Mouse (Mus musculus): ENCODE measurements at regions not wholly inside any gene's neighbourhood (a gene's known extent, or its start where the extent isn't known, plus 50 kb on each side); places are given as distances from the start of the nearest gene placed in this dataset.

DNA sequence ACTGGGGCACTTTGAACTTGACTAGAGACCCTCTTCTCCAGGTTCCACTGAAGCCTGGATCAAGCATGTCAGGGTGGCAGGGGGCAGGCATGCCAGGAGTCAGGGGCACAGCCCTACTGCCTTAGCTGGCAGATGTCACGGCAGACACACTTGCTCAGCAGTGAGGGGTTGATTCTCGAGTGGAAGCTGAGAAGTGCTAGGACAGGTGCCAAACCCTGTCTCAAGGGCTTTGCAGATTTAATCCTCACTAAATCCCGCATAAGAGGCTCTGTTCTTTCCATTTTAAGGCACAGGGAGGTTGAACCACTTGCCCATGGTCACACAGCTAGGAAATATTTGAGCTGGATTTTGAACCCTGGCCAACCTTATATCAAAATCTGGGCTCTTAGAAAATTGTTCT lies 223.5 kb upstream of the Mvb12b start:
- DNase-seq (ENCODE audit: low spot score): no peak

DNA sequence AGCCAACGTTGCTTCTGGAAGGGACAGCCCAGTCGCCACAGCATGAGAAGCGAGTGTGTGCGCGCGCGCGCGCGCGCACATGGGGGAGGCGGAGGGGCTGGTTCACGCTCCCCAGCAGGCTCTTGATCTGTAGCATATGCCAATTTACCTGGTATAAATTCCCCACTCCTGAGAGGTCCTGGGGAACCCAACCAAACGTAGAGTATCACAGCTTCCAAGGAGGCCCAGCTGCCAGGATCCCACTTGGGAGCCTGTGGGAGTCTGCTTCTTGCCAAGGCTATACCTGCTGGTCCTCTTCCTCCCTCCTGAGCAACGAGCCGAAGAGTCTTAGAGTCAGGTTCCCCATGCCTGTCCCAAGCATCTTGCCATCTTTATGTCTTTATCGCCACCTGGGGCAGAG lies 222.8 kb upstream of the Mvb12b start:
- no peak for DNase-seq (ENCODE audit: low spot score)

DNA sequence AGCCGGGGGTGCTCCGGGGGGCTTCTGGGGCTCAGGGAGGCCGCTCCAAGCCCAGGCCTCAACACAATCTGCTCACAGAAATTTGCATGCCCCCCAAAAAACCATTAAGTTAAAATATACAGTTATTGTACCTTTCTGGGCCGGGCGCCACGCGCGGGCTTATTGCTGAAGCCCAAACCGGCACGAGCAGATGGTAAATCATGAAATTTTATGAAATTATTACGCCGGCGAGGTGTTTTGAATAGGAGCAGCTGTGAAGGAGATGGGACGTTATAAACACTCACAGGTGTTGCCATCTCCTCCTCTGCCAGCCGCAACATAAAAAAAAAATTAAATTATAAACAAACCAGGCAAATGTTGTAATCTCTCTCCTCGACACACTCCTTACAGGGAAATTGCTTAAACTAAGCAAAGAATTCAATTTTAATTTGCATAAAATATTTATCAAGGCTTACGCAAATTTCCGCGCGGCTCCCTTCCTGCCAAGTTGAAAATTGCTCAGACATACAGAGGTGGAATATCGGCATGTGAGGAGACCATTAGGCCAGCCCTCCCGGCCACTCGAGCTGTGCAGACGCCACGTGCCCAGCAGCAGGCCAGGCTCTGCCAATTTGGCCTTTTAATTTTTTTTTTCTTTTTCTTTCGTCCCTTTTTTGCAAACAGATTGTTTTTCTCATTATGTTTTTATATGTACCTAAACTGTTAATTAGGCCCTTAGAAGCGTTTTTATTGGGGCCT lies 220.0 kb upstream of the Mvb12b start:
- no peak for DNase-seq (ENCODE audit: low spot score)

DNA sequence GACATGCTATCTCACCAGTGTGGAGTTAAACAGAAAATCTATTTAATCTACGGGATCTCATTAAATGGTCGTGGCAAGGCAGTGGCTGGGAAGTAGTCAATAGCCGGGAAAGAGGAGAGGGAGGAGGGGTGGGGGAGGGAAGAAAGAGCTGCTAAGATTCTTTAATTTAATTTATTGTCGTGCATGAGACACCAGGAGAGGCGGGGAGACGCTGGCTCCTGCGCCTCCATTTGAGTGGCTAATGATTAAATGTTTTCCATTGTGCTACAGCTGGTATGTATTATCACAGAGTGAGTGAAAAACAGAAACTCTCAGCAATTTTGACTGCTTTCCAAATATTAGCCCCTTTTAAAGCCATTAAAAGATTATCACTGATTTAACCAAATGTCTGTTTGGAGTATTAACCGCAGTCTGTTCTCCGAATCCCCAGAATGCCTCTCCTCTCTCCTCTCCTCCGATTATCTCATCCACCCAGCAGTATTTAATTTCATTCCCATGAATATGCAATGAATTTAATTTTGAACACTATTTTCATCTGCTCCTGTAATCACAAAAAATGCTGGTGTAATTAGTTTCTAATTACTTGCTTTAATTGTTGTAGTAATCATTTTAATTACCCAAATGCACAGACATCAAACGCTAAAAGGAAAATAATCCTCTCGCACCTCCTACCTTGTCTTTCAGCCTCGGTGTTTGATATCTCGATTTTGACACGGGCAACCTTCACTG lies 219.3 kb upstream of the Mvb12b start:
- DNase-seq (ENCODE audit: low spot score): no peak

GRCm38 (mm10) chr2:34106245-34106644 lies 218.5 kb upstream of the Mvb12b start:
- no peak for DNase-seq (ENCODE audit: low spot score)

- DNase-seq (ENCODE audit: low spot score): no peak
Measured at GRCm38 (mm10) chr2:34105271-34106051, 217.7 kb upstream of the Mvb12b start.

DNA sequence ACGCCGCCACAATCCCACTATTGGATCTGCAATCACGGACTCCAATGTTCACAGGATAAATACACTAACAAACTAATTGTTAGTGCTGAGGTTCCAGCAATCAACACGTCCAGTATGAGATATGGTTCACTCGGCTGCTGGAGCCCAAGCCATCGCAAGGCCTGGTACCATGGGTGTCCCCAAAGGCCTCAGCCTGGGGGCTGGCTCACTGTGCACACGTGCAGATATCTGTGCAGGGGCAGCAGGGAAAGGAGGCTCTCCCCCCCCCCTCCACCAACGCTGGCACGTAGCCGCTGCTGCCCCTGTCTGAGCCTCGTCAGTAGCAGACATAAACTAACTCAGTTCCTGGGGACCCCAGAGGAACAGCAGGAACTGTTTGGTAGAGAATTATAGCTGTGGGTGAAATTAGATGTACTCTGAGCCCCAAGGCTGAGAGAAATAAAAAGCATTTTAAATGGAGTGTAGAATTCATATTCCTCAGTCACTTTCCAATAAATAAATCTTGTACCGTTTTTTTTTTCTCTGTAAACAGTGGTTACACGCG lies 210.3 kb upstream of the Mvb12b start:
- DNase-seq (ENCODE audit: low spot score): no peak

- peak; percentile 46 for DNase-seq (ENCODE audit: low spot score)
Measured at GRCm38 (mm10) chr2:34096561-34096960, 208.8 kb upstream of the Mvb12b start.

GRCm38 (mm10) chr2:34088832-34089231 lies 201.1 kb upstream of the Mvb12b start:
- DNase-seq (ENCODE audit: low spot score): no peak

DNA sequence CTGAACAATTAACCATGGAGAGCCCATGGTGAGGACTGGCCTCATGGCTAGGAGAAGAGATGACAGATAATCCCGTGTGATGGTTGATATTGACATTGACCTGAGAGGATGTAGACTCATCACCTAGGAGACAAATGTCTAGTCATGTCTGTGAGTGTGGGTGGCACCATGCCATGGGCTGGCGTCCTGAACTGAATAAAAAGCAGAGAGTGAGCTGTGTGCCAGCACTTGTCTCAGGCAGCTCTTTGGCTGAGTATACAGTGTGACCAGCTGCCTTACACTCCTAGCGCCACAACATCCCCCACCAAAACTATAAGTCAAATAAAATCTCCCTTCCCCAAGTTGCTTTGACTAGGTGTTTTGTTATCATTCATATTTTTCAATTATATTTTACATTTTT lies 198.4 kb upstream of the Mvb12b start:
- no peak for DNase-seq (ENCODE audit: low spot score)

- DNase-seq (ENCODE audit: low spot score): no peak
Measured at GRCm38 (mm10) chr2:34084513-34084912, 196.8 kb upstream of the Mvb12b start.

GRCm38 (mm10) chr2:34082486-34082885 lies 194.7 kb upstream of the Mvb12b start:
- no peak for DNase-seq (ENCODE audit: low spot score)

GRCm38 (mm10) chr2:34080176-34080575 lies 192.4 kb upstream of the Mvb12b start:
- DNase-seq (ENCODE audit: low spot score): no peak

DNA sequence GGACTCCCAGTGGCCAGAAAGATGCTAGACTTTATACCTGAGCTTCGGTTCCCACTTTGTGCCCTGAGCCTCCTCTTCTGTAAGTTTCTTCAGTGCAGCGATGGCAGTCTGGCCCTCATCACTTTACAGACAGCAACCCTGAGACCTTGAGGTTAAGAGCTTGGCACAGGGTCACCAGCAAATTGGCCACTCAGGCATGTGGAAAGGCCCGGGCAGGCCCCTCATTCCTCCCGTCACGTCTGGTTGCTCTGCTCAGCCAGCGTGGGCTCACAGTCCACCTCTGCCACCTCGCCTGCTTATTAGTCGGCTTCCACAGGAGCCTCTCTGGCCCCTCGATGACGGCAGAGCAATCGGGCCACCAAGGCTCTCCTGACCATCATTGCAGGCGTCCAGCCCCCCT lies 191.5 kb upstream of the Mvb12b start:
- DNase-seq (ENCODE audit: low spot score): no peak

DNA sequence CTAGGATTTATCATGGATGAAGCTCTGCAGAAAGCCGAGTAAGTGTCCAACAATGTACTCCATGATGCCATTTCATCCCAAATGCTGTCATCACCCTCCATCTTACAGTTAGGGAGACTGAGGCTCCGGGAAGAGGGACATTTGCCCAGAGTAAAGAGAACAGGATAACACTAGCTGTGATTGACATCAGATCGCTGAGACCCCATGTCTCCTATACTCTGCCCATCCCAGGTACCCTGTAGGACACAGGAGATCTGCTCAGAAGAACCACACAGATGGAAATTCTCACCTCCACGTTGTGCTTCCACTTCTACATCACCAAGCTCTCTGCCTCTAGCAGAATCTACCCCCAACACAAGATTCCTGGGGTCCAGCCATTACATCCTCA lies 191.1 kb upstream of the Mvb12b start:
- DNase-seq (ENCODE audit: low spot score): no peak

- no peak for DNase-seq (ENCODE audit: low spot score)
Measured at GRCm38 (mm10) chr2:34078248-34078874, 190.6 kb upstream of the Mvb12b start.

GRCm38 (mm10) chr2:34076346-34076745 lies 188.6 kb upstream of the Mvb12b start:
- DNase-seq (ENCODE audit: low spot score): no peak

- no peak for DNase-seq (ENCODE audit: low spot score)
Measured at GRCm38 (mm10) chr2:34074066-34074465, 186.3 kb upstream of the Mvb12b start.

- no peak for DNase-seq (ENCODE audit: low spot score)
Measured at GRCm38 (mm10) chr2:34065592-34065991, 177.8 kb upstream of the Mvb12b start.

DNA sequence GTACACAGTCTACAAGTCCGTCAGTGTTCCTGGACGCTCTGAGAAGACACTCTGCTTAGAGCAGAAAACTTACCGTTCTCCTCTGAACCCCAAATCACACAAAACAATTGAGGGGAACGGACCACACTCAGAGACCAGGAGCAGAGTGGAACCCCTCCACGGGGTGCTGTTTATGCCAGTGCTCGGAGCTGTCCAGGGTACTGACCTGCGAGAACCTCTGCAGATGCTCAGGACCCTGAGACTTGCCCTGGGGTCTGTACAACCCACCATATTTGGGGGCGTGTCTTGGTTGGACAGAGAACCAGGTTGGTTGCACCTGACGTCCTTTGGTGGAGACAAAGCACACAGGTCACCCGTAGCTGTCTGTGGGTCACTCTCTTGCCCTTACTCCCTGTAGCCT lies 177.3 kb upstream of the Mvb12b start:
- no peak for DNase-seq (ENCODE audit: low spot score)

DNA sequence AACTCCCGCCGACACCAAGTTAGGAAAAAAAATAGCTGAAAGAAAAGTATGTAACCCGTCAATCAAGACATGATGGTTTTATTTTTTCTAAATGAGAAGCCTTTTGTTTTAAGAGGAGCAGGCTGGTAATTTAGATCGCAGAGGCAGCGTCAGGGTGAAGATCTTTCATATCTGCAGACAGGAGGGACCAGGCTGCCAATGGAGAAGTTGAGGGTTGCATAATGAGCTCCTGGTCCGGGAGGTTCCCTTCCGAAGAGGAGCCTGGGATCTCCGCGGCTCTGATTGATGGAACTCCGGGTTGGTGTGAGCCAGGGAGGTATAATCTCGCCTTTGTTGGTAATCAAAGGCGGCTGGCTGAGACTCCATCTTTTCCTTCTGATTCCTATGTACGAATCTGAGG lies 168.8 kb upstream of the Mvb12b start:
- DNase-seq (ENCODE audit: low spot score): no peak

- DNase-seq (ENCODE audit: low spot score): no peak
Measured at GRCm38 (mm10) chr2:34043064-34043463, 155.3 kb upstream of the Mvb12b start.

Measured in gastrocnemius, adult 18-20 months (tissue).